Mouse (Mus musculus) heart, postnatal 14 days (tissue): Measurements from ENCODE around the gene Ak9. TPM values are rescaled to one million over a fixed set of nuclear protein-coding genes. Genes with fewer than 3 reads are reported as not detected.

ENCODE experiments used
- DNase-seq, 2 experiments: peaks; one replicate each; pipeline ENCODE4 v3.0.0; 2021 to 2022
- intact Hi-C: fragments of 180-260 bp; cut with DNase I; formaldehyde crosslinking; loops from one replicate; pipeline ENCODE4 v1.15.1; 2025
- long read RNA-seq, 2 experiments: library from polyadenylated mRNA; stranded (forward); transcript quantifications; one replicate each; pipeline ENCODE4 v2.0.0; 2021
- total RNA-seq, 2 experiments: library from RNA; stranded (reverse); gene quantifications; 2 replicates each; pipeline ENCODE4 v1.2.3; 2021

Gene Ak9
- total RNA-seq, result under 1 TPM; 0.05 to 0.07 TPM
- long read RNA-seq, experiment 1, result 0 reads
- long read RNA-seq, experiment 2, partial matches to known transcripts, result 0 of 1 reads
- long read RNA-seq, experiment 2, other reads (novel, unspliced or antisense), result 1 of 1 reads

GRCm38 (mm10) chr10:41303639-41304444, at the start of gene Ak9:
TSS of gene Ak9 (plus strand) at chr10:41303980.
- intact Hi-C loops, result loop anchor here (5.0 to 10.0 kb wide), 3 partner anchors 151 to 381 kb away; partner anchors contain the start of gene Zbtb24
- DNase-seq, result peak; percentile 82 to 87

- intact Hi-C loops, result no loop called here
- no peak for DNase-seq
These were observed 43.4 kb upstream of the Ak9 start for GRCm38 (mm10) chr10:41260243-41261006.

DNA sequence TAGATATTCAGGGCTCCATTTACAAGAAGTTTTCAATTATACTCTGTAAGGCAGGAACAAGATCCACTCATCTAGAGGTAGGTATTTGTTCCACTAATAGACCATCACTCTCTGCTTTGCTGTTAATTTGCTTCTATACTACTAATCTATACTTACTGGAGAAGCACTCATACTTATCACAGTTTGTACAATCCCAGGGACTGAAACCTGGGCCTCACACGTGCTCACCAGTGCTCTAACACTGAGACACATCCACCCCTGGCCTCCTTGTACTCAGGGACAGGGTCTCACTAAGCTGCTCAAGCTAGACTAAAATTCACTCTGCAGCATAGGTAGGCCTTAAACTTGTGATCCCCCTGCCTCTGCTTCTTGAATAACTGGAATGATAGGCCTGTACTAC, 42.6 kb upstream of the Ak9 start:
- DNase-seq, result no peak
- intact Hi-C loops, result no loop called here

DNA sequence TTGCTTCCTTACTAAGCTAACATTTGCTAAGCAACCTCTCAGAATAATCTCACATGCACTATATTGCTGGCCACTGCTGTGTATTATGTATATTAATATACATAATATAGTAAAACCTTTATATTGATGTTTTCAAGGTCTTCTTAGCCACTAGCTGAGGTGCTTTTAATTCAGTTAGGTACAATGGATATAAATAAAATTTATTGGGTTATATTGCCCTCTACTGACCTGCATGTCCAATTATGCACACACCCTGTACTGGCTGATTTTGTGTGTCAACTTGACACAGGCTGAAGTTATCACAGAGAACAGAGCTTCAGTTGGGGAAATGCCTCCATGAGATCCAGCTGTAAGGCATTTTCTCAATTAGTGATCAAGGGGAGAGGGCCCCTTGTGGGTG, 41.9 kb upstream of the Ak9 start:
- intact Hi-C loops, result no loop called here
- DNase-seq, result no peak

DNA sequence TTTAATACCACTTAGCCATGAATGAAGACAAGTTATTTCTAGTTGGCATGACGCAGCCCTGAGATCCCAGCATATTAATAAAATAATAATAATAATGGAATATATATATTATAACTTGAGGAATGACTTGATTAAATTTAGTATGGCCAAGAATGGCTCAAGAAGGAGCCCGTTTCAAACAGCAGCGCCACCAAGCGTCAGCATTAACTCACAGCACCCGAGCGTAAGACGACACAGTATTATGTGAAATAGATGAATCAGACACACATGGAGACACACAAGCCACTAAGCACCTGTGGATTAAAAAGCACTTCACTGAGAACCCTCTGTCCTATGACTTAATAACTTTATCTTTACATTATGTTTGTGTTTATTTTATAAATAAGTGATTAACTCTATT, 31.9 kb upstream of the Ak9 start:
- intact Hi-C loops, result loop anchor here (5.0 kb wide), 1 partner anchor 270 kb away; no protein-coding TSS in a partner anchor

GRCm38 (mm10) chr10:41274871-41275270, 28.9 kb upstream of the Ak9 start:
- intact Hi-C loops, result loop anchor here (5.0 kb wide), 1 partner anchor 273 kb away; no protein-coding TSS in a partner anchor
- DNase-seq, result no peak

More for the DNA sequence above, 31.9 kb upstream of the Ak9 start:
- DNase-seq, result peak in 1 of 2 experiments; percentile 17

DNA sequence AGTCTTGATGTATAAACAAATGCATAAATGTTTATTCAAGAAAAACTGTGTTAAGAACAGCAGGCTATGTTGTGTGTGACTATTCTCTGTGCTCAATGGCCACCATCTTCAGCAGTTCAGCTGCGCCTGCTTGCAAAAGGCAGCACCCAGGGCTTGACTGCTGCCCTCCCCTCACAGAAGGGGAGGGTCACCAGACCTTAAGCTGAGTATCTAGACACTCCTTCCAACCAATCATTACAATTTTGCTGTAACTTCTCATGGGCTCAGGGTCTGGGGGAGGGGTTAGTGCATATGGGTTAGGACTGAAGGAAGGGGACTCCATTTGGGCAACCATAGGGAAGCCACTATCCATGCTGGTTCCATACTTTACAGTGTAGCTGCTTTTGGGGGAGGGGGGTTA, 25.0 kb upstream of the Ak9 start:
- intact Hi-C loops, result no loop called here

DNA sequence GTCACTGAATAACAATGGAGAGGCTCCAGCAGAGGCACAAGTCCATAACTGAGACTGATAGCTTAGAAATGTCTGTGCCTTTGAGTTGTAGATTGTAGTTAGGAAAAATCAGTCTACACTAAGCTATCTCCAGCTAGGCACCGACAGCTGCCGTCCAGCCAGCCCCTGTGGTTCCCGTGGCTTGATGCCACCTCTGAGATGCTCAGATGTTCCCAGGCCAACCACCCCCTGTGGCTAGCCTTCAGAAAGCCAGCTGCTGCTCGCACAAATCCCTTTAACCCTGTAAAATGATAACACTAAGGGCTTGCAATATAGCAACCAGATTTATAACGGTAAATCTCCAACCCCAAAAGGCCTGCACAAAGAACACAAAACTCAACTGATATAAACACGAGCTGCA, 23.6 kb upstream of the Ak9 start:
- no peak for DNase-seq
- intact Hi-C loops, result loop anchor here (5.0 kb wide), 1 partner anchor 633 kb away; no protein-coding TSS in a partner anchor

More for the DNA sequence above, 25.0 kb upstream of the Ak9 start:
- DNase-seq, result no peak

GRCm38 (mm10) chr10:41280796-41281195, 23.0 kb upstream of the Ak9 start:
- DNase-seq, result no peak
- intact Hi-C loops, result loop anchor here (5.0 kb wide), 1 partner anchor 633 kb away; no protein-coding TSS in a partner anchor

DNA sequence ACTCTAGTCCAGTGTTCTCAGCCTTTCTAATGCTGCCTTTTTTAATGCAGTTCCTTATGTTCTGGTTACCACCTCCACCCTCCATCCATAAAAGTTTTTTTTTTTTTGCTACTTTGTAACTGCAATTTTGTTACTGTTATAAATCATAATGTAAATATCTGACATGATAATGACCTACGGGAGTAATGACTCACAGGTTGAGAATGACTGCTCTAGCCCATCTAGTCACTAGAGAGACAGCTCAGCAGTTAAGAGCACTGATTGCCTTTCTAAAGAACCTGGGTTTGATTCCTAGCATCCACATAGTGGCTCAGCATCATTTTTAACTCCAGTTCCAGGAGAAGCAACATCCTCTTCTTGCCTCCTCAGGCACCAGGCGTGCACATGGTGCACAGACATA, 21.7 kb upstream of the Ak9 start:
- intact Hi-C loops, result loop anchor here (5.0 kb wide), 1 partner anchor 635 kb away; no protein-coding TSS in a partner anchor
- DNase-seq, result no peak

DNA sequence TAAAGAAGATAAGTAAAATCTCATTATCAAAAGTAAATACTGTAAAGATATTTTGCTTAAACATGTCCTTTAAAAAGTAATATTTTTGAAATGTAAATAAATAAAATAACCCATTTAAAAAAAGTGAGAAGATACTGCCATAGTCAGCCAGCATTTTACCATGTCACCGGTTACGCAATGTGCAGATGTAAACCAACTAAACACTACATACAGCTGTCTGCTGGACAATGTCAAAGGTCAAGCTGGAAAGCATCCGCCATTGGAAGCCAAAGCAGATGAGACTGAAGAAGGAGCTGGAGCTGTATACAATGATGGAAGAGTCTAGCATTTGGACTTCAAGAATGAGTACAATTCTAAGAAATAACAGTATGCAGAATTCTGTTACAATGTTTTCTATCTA, 16.2 kb upstream of the Ak9 start:
- intact Hi-C loops, result loop anchor here (2.0 kb wide), 1 partner anchor 283 kb away; no protein-coding TSS in a partner anchor
- no peak for DNase-seq

DNA sequence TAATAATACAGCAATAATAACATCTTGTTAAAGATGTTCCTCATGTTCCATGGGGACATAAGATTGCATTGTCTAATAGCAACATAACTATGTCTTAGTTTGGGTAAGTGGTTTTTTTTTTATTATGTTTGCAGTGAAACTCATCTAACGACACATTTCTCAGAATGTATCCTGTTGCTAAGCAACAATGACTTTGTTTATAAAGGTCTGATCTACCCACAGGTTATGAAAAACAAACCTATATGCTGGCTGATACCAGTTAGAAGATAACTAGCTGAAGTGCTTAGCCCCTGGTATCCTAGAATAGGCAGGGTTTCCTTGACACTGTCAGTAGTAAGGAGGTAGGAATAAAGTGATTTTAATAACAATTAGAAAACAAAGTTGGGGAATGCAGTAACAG, 15.7 kb upstream of the Ak9 start:
- intact Hi-C loops, result loop anchor here (2.0 kb wide), 1 partner anchor 283 kb away; no protein-coding TSS in a partner anchor
- DNase-seq, result no peak

GRCm38 (mm10) chr10:41288771-41289415, 14.9 kb upstream of the Ak9 start:
- DNase-seq, result peak; percentile 75 to 92
- intact Hi-C loops, result loop anchor here (2.0 kb wide), 1 partner anchor 284 kb away; no protein-coding TSS in a partner anchor

GRCm38 (mm10) chr10:41291021-41291420, 12.8 kb upstream of the Ak9 start:
- DNase-seq, result no peak
- intact Hi-C loops, result no loop called here

GRCm38 (mm10) chr10:41293019-41293418, 10.8 kb upstream of the Ak9 start:
- peak in 1 of 2 experiments; percentile 42 for DNase-seq
- intact Hi-C loops, result no loop called here

GRCm38 (mm10) chr10:41294734-41295133, 9.0 kb upstream of the Ak9 start:
- DNase-seq, result no peak
- intact Hi-C loops, result no loop called here

- intact Hi-C loops, result no loop called here
- no peak for DNase-seq
These were observed 8.6 kb upstream of the Ak9 start for GRCm38 (mm10) chr10:41295145-41295544.

DNA sequence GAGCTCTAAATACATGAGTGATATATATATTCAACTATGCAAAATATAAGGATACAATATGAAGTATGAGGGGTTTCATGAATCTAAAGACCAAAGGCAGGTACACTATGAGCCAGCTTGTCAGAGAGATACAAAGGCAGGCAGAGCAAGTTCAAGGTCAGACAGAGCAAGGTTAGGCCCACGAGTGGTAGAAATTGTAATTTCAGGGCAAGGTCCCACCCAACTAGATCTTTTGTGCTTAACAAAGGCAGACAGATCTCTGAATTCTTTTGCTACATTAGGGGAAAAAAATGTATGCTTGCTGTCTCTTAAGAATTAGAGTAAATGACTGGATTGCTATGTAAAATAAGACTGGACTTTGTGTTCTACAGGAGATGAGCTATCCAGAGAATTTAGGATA, 3.6 kb upstream of the Ak9 start:
- intact Hi-C loops, result loop anchor here (5.0 to 10.0 kb wide), 3 partner anchors 155 to 385 kb away; partner anchors contain the start of gene Zbtb24
- DNase-seq, result no peak

- DNase-seq, result peak; percentile 89 to 91
- intact Hi-C loops, result loop anchor here (5.0 to 10.0 kb wide), 3 partner anchors 152 to 382 kb away; partner anchors contain the start of gene Zbtb24
These were observed 920 bp upstream of the Ak9 start, which contains the start of gene Fig4 for GRCm38 (mm10) chr10:41302689-41303431. TSS of gene Fig4 (minus strand) at chr10:41303260.
